Mouse (Mus musculus) C2C12 (cell line): ENCODE measurements around the gene Ormdl3.

Experiments used
- CEBPB ChIP-seq: IDR thresholded peaks from one replicate; pipeline ENCODE4 v1.6.1; 2011; ENCODE audit warnings: low read depth, mild to moderate bottlenecking, control low read depth, moderate library complexity
- CTCF ChIP-seq: IDR thresholded peaks from one replicate; pipeline ENCODE4 v1.5.1; 2011; ENCODE audit not compliant: control insufficient read depth, insufficient read depth, insufficient read length
- FOSL1 ChIP-seq: IDR thresholded peaks from one replicate; pipeline ENCODE4 v1.8.0; 2011; ENCODE audit warnings: mild to moderate bottlenecking, low read length; ENCODE audit not compliant: poor library complexity, insufficient read depth, severe bottlenecking
- MAX ChIP-seq: IDR thresholded peaks from one replicate; pipeline ENCODE4 v1.6.1; 2011; ENCODE audit warnings: mild to moderate bottlenecking, control low read depth
- USF1 ChIP-seq: IDR thresholded peaks from one replicate; pipeline ENCODE4 v1.6.1; 2011; ENCODE audit warnings: low read depth, mild to moderate bottlenecking, control low read depth, moderate library complexity

GRCm38 (mm10) chr11:98628706-98629105, 41.5 kb upstream of the Ormdl3 start:
- TF ChIP-seq CTCF (no peak), FOSL1 (no peak), USF1 (no peak), MAX (no peak), CEBPB (no peak)
